ENCODE assay signal across 8 mouse cellular contexts in the genomic region with DNA sequence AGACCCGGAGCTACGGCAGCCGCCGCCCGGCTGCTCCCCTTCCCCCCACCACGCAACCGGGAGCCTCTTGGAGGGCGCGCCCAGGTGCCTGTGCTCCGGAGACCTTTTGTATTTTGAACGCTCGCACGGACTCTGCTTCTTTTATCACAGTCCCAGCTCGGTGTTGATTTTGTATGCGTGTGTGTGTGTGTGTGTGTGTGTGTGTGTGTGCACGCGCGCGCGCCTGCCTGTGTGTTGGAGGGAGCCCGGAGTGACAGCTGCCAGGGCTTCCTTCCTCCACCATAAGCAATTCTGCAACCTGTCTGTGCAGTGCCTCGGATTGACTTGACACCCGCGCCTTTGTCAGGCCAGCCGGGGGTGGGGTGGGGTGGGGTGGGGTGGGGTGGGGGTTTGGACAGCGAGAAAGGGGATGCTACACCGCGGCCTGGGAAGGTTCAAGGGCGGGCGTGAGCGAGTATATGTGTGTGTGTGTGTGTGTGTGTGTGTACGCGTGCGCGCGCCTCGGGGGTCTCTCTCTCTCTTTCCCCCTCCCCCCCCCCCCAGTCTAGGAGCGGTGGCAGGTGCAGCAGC. TPM values are rescaled to one million over a fixed set of nuclear protein-coding genes. Genes with fewer than 3 reads are reported as not detected.
DNase-seq lines count a peak whose midpoint lies in the region; ATAC-seq and TF ChIP-seq lines count a peak whose summit lies in the region.

No protein-coding gene starts in this region.

- peak overlapping the region; percentile 92 for H3K9ac ChIP-seq in hindbrain, embryonic 16.5 days (ENCODE audit: low read depth, low read length)
- peak overlapping the region; percentile 99 for H3K9ac ChIP-seq in midbrain, embryonic 16.5 days (ENCODE audit: low read depth, low read length)

- TF ChIP-seq POLR2A in bone marrow macrophage, adult 2 months (IDR thresholded peaks at IDR 0.05; ENCODE audit: borderline replicate concordance, low read depth, low read length), result no peak

- peaks cover 5% of the 10 kb centered on the region for H3K4me1 ChIP-seq in bone marrow macrophage, adult 2 months (ENCODE audit: control insufficient read depth, insufficient read depth, low read length)
- peaks cover 19% of the 10 kb centered on the region for H3K4me1 ChIP-seq in forebrain, embryonic 10.5 days
- peaks cover 16% of the 10 kb centered on the region for H3K4me1 ChIP-seq in hindbrain, embryonic 16.5 days (ENCODE audit: control insufficient read depth, insufficient read depth, low read depth, low read length)
- H3K4me1 ChIP-seq in midbrain, embryonic 16.5 days (ENCODE audit: control insufficient read depth, insufficient read depth, low read length), result peaks cover 19% of the 10 kb centered on the region

- ATAC-seq in hindbrain, embryonic 16.5 days, result peak; percentile 63
- ATAC-seq in midbrain, embryonic 16.5 days, result peak; percentile 62

- H3K9me3 ChIP-seq in forebrain, embryonic 10.5 days, result no peaks in the 10 kb centered on the region
- H3K9me3 ChIP-seq in hindbrain, embryonic 16.5 days (ENCODE audit: control insufficient read depth, low read length), result no peaks in the 10 kb centered on the region
- H3K9me3 ChIP-seq in midbrain, embryonic 16.5 days (replicated peaks; ENCODE audit: control insufficient read depth, low read length, poor library complexity, severe bottlenecking), result no peaks in the 10 kb centered on the region

- no peaks in the 10 kb centered on the region for H3K27me3 ChIP-seq in forebrain, embryonic 10.5 days (ENCODE audit: poor library complexity, severe bottlenecking)
- no peaks in the 10 kb centered on the region for H3K27me3 ChIP-seq in hindbrain, embryonic 16.5 days (replicated peaks; ENCODE audit: control insufficient read depth, insufficient read depth, low read length)
- H3K27me3 ChIP-seq in midbrain, embryonic 16.5 days (ENCODE audit: control insufficient read depth, insufficient read depth, low read depth, low read length), result no peaks in the 10 kb centered on the region

- no peaks in the 10 kb centered on the region for H3K36me3 ChIP-seq in forebrain, embryonic 10.5 days (replicated peaks)
- H3K36me3 ChIP-seq in hindbrain, embryonic 16.5 days (ENCODE audit: control insufficient read depth, insufficient read depth, low read length), result no peaks in the 10 kb centered on the region
- H3K36me3 ChIP-seq in midbrain, embryonic 16.5 days (ENCODE audit: control insufficient read depth, insufficient read depth, low read length), result no peaks in the 10 kb centered on the region

- H3K4me2 ChIP-seq in hindbrain, embryonic 16.5 days (ENCODE audit: low read length), result peak overlapping the region; percentile 77
- H3K4me2 ChIP-seq in midbrain, embryonic 16.5 days (ENCODE audit: low read length), result peak overlapping the region; percentile 71

- TF ChIP-seq CTCF in bone marrow macrophage, adult 2 months (IDR thresholded peaks at IDR 0.05; ENCODE audit: low read depth, low read length), result no peak

- DNase-seq in kidney, adult 9 months, result peak; percentile 23
- no peak for DNase-seq in kidney, adult 11 months
- DNase-seq in forebrain, embryonic 10.5 days (ENCODE audit: extremely low spot score, low spot score), result peak; percentile 48
- peak; percentile 80 for DNase-seq in liver
- DNase-seq in thymus, postnatal 4 days, result peak; percentile 75

- 0 out of 2 replicates have a peak overlapping the region, but pooled peaks have one; percentile 45 for H3K27ac ChIP-seq in bone marrow macrophage, adult 2 months (ENCODE audit: insufficient read depth, low read depth, low read length)
- peak overlapping the region; percentile 92 for H3K27ac ChIP-seq in forebrain, embryonic 10.5 days
- peak overlapping the region; percentile 94 for H3K27ac ChIP-seq in hindbrain, embryonic 16.5 days (ENCODE audit: low read depth, low read length)
- H3K27ac ChIP-seq in midbrain, embryonic 16.5 days (ENCODE audit: low read length), result peak overlapping the region; percentile 95

- 0% methylated on average over 31 of the region's 38 CpGs for WGBS in forebrain, embryonic 10.5 days
- 1% methylated on average over 22 of the region's 38 CpGs for WGBS in hindbrain, embryonic 16.5 days
- 0% methylated on average over 25 of the region's 38 CpGs for WGBS in midbrain, embryonic 16.5 days

- peak overlapping the region; percentile 80 for H3K4me3 ChIP-seq in bone marrow macrophage, adult 2 months (ENCODE audit: insufficient read depth, low read length)
- H3K4me3 ChIP-seq in forebrain, embryonic 10.5 days, result peak overlapping the region; percentile 94
- peak overlapping the region; percentile 95 for H3K4me3 ChIP-seq in hindbrain, embryonic 16.5 days (ENCODE audit: low read length)
- peak overlapping the region; percentile 98 for H3K4me3 ChIP-seq in midbrain, embryonic 16.5 days (ENCODE audit: low read depth, low read length)

RNA-seq across cellular contexts. Expression of a gene that starts 0.8 kb away (rescaled TPM):
- polyA plus RNA-seq in bone marrow macrophage, adult 2 months (2012; ENCODE audit: insufficient read depth, insufficient read length, missing spikeins), result 11.5 and 11.7 TPM in 2 replicates
- polyA plus RNA-seq in forebrain, embryonic 10.5 days (2016; fragmentation: Nextera tagmentation; extraction: Ambion mirVana), result 3.5 and 5.1 TPM in 2 replicates
- 16.6 and 17.1 TPM in 2 replicates for polyA plus RNA-seq in hindbrain, embryonic 16.5 days (2015; fragmentation: Nextera tagmentation; extraction: Ambion mirVana)
- 22.6 and 22.9 TPM in 2 replicates for polyA plus RNA-seq in midbrain, embryonic 16.5 days (2015; fragmentation: Nextera tagmentation; extraction: Ambion mirVana)

RNA-seq across cellular contexts. Expression of a gene that starts 16.5 kb away (rescaled TPM):
- polyA plus RNA-seq in bone marrow macrophage, adult 2 months (2012; ENCODE audit: insufficient read depth, insufficient read length, missing spikeins), result 1,191 and 1,194 TPM in 2 replicates
- 659 and 678 TPM in 2 replicates for polyA plus RNA-seq in forebrain, embryonic 10.5 days (2016; fragmentation: Nextera tagmentation; extraction: Ambion mirVana)
- polyA plus RNA-seq in hindbrain, embryonic 16.5 days (2015; fragmentation: Nextera tagmentation; extraction: Ambion mirVana), result 318 and 333 TPM in 2 replicates
- polyA plus RNA-seq in midbrain, embryonic 16.5 days (2015; fragmentation: Nextera tagmentation; extraction: Ambion mirVana), result 345 and 352 TPM in 2 replicates

RNA-seq across cellular contexts. Expression of a gene that starts 29.6 kb away (rescaled TPM):
- polyA plus RNA-seq in bone marrow macrophage, adult 2 months (2012; ENCODE audit: insufficient read depth, insufficient read length, missing spikeins), result 22.8 and 28.3 TPM in 2 replicates
- polyA plus RNA-seq in forebrain, embryonic 10.5 days (2016; fragmentation: Nextera tagmentation; extraction: Ambion mirVana), result 25.1 TPM in 2 replicates
- polyA plus RNA-seq in hindbrain, embryonic 16.5 days (2015; fragmentation: Nextera tagmentation; extraction: Ambion mirVana), result 18.8 and 20.9 TPM in 2 replicates
- polyA plus RNA-seq in midbrain, embryonic 16.5 days (2015; fragmentation: Nextera tagmentation; extraction: Ambion mirVana), result 18.4 and 21.4 TPM in 2 replicates

Comparison
In these comparisons a context has a peak if more than half of its experiments do, and no peak if none do; other contexts are left out.
1. H3K27ac ChIP-seq: peak in every context shown above with its lines; median percentile 95 in midbrain, embryonic 16.5 days; 94 in hindbrain, embryonic 16.5 days; 92 in forebrain, embryonic 10.5 days; 45 in bone marrow macrophage, adult 2 months.